Mouse (Mus musculus): ENCODE data around the gene Ttc39a. TPM values are rescaled to one million over a fixed set of nuclear protein-coding genes. Genes with fewer than 3 reads are reported as not detected.

The Ttc39a gene
- total RNA-seq, 2 experiments from 2014 or later: 1.1 to 1.9 TPM

Other genes starting within 250 kb of the Ttc39a start
- 10 to 100 TPM; 50.0 to 50.7 TPM for gene Osbpl9, start 204.4 kb upstream of the Ttc39a start, total RNA-seq (2021)
- 1 to 10 TPM in 1 of 2 experiments, under 1 TPM in 1; 0.87 to 1.2 TPM for gene Calr4, start 172.1 kb upstream of the Ttc39a start, total RNA-seq (2021)
- gene Eps15, start 126.4 kb upstream of the Ttc39a start, total RNA-seq (2021): 100 to 1,000 TPM; 230 to 241 TPM
- gene Rnf11, start 78.1 kb downstream of the Ttc39a start, total RNA-seq (2021): 100 to 1,000 TPM; 164 to 182 TPM
- gene 4930522H14Rik, start 124.7 kb downstream of the Ttc39a start, total RNA-seq (2021): not detected

Measured in layer of hippocampus, postnatal 25 days (tissue).